Mouse (Mus musculus) embryonic fibroblast, embryonic 13.5 days (primary cell): ENCODE measurements at regions not wholly inside any gene's neighbourhood (a gene's known extent, or its start where the extent isn't known, plus 50 kb on each side); places are given as distances from the start of the nearest gene placed in this dataset.

Experiments used
- CTCF ChIP-seq: IDR thresholded peaks from 2 replicates; pipeline ENCODE4 v1.5.1; 2011; ENCODE audit warnings: mild to moderate bottlenecking, control low read depth, low read length, moderate library complexity, borderline replicate concordance; ENCODE audit not compliant: insufficient read depth
- POLR2A ChIP-seq: IDR thresholded peaks from 2 replicates; pipeline ENCODE4 v1.6.1; 2011; ENCODE audit warnings: low read depth, mild to moderate bottlenecking, control low read depth, low read length, moderate library complexity

DNA sequence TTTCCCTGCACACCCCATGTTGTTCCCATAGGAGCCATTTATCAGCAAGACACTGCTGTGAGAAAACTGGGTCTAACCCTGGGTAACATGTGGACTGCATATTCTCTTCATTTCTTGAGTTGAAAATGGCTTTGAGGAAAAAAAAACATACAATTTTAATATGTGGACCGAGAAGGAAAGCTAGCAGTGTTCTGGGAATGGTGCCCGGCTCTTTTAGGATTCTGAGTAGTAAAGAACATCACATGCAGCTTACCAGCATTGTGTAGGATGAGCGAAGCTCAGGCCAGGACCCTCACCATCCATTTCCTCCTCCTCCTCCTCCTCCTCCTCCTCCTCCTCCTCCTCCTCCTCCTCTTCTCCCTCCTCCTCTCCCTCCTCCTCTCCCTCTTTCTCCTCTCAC lies 133.5 kb upstream of the Stmnd1 start:
- TF ChIP-seq POLR2A (no peak), CTCF (no peak)
